Mouse (Mus musculus): ENCODE measurements around the gene Fzd9.

DNA sequence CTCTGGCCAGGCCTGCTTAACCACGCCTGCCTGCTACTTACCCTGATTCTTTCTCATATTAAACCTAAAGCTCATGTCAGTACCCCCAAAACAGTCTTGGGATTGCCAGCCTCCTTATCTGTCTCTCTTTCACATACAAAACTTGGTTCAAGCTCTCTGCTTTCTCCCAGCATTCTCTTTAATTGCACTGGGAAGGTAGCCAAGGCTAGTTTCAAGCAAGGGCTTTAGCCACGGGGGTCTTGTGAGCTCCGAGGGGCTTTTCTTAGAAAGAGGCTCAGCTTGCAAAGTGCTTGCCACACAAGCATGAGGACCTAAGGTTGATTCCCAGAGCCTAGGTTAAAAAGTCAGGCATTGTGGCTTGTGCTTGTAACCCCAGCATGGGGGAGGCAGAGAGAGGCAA lies 34.2 kb upstream of the Fzd9 start:
- no peak for TF ChIP-seq GATA1 (IDR thresholded peaks at IDR 0.05; ENCODE audit: borderline replicate concordance, low read length)
- no peak for TF ChIP-seq FLI1 (IDR thresholded peaks at IDR 0.05; ENCODE audit: low read length)

Measured in megakaryocyte, embryonic 14.5 days (primary cell).